Mouse (Mus musculus): ENCODE data around the gene Rusc2. TPM values are rescaled to one million over a fixed set of nuclear protein-coding genes. Genes with fewer than 3 reads are reported as not detected.

The Rusc2 gene
- total and polyA plus RNA-seq, 3 experiments: 2.4 to 7.3 TPM; not detected in 1

- Histone ChIP-seq H3K79me2 (ENCODE audit: control insufficient read depth, insufficient read depth, low read length, poor library complexity) (no peaks in the 10 kb centered on the region), H3K9ac (ENCODE audit: control insufficient read depth, low read depth, low read length, poor library complexity, severe bottlenecking) (no peak overlapping the region), H3K27ac (ENCODE audit: control insufficient read depth, low read depth, low read length) (no peak overlapping the region), H3K4me3 (ENCODE audit: control insufficient read depth in 1 of 2, insufficient read depth in 1 of 2, low read depth in 2 of 2, low read length in 2 of 2) (no peak overlapping the region), H3K36me3 (ENCODE audit: control insufficient read depth in 1 of 2, insufficient read depth in 2 of 2, low read length in 2 of 2) (no peaks in the 10 kb centered on the region; a peak in 1 of 4 replicates), H3K4me1 (ENCODE audit: control insufficient read depth in 1 of 2, insufficient read depth in 2 of 2, low read length in 2 of 2) (no peaks in the 10 kb centered on the region), H3K27me3 (ENCODE audit: control insufficient read depth in 1 of 2, insufficient read depth in 2 of 2, low read length in 2 of 2) (no peaks in the 10 kb centered on the region), H3K9me3 (replicated peaks; ENCODE audit: insufficient read depth, low read length) (no peaks in the 10 kb centered on the region)
- DNase-seq (ENCODE audit: low read depth, low spot score): no peak
- TF ChIP-seq GATA1 (IDR thresholded peaks at IDR 0.05; ENCODE audit: low read depth, low read length) (no peak), HCFC1 (IDR thresholded peaks at IDR 0.05; ENCODE audit: low read depth, low read length) (no peak), JUND (IDR thresholded peaks at IDR 0.05; ENCODE audit: low read depth, low read length) (no peak), CTCF (IDR thresholded peaks at IDR 0.05 in 2 of 3, conservative IDR thresholded peaks at IDR 0.05 in 1 of 3; ENCODE audit: control insufficient read depth in 1 of 3, insufficient read depth in 1 of 3, low read depth in 2 of 3, low read length in 3 of 3, poor library complexity in 1 of 3, severe bottlenecking in 1 of 3) (no peak)
Observed at GRCm38 (mm10) chr4:43426487-43426886, 44.7 kb downstream of the Rusc2 start.

GRCm38 (mm10) chr4:43427501-43428179 lies 45.9 kb downstream of the Rusc2 start:
- Histone ChIP-seq H3K9ac (ENCODE audit: control insufficient read depth, low read depth, low read length, poor library complexity, severe bottlenecking) (no peak overlapping the region), H3K36me3 (ENCODE audit: control insufficient read depth in 1 of 2, insufficient read depth in 2 of 2, low read length in 2 of 2) (no peaks in the 10 kb centered on the region; a peak in 1 of 4 replicates), H3K27ac (ENCODE audit: control insufficient read depth, low read depth, low read length) (no peak overlapping the region), H3K4me1 (ENCODE audit: control insufficient read depth in 1 of 2, insufficient read depth in 2 of 2, low read length in 2 of 2) (no peaks in the 10 kb centered on the region), H3K79me2 (ENCODE audit: control insufficient read depth, insufficient read depth, low read length, poor library complexity) (no peaks in the 10 kb centered on the region), H3K4me3 (ENCODE audit: control insufficient read depth in 1 of 2, insufficient read depth in 1 of 2, low read depth in 2 of 2, low read length in 2 of 2) (no peak overlapping the region), H3K9me3 (replicated peaks; ENCODE audit: insufficient read depth, low read length) (no peaks in the 10 kb centered on the region), H3K27me3 (ENCODE audit: control insufficient read depth in 1 of 2, insufficient read depth in 2 of 2, low read length in 2 of 2) (no peaks in the 10 kb centered on the region)
- TF ChIP-seq TBP (IDR thresholded peaks at IDR 0.05; ENCODE audit: low read depth, low read length) (no peak), MYB (IDR thresholded peaks at IDR 0.05; ENCODE audit: low read depth, low read length) (no peak), USF1 (IDR thresholded peaks at IDR 0.05; ENCODE audit: low read depth, low read length) (no peak), ZC3H11A (IDR thresholded peaks at IDR 0.05; ENCODE audit: low read depth, low read length) (no peak), NELFE (IDR thresholded peaks at IDR 0.05; ENCODE audit: low read depth, low read length) (no peak), MAX (IDR thresholded peaks at IDR 0.05; ENCODE audit: low read length) (no peak), MEF2A (IDR thresholded peaks at IDR 0.05; ENCODE audit: extremely low read depth, insufficient replicate concordance, low read depth, low read length, poor library complexity, severe bottlenecking) (no peak), RAD21 (IDR thresholded peaks at IDR 0.05; ENCODE audit: low read depth, low read length) (no peak), KAT2A (conservative IDR thresholded peaks at IDR 0.05; ENCODE audit: low read depth, low read length) (no peak)
- no peak for DNase-seq (ENCODE audit: low read depth, low spot score)

- no peaks in the 10 kb centered on the region for H3K27me3 ChIP-seq (ENCODE audit: control insufficient read depth in 1 of 2, insufficient read depth in 2 of 2, low read length in 2 of 2)
- H3K9me3 ChIP-seq (replicated peaks; ENCODE audit: insufficient read depth, low read length): no peaks in the 10 kb centered on the region
Observed at GRCm38 (mm10) chr4:43428180-43428861, 46.5 kb downstream of the Rusc2 start.

More at GRCm38 (mm10) chr4:43428180-43428861, 46.5 kb downstream of the Rusc2 start:
- no peak for DNase-seq (ENCODE audit: low read depth, low spot score)
- no peak overlapping the region for H3K9ac ChIP-seq (ENCODE audit: control insufficient read depth, low read depth, low read length, poor library complexity, severe bottlenecking)
- no peaks in the 10 kb centered on the region for H3K4me1 ChIP-seq (ENCODE audit: control insufficient read depth in 1 of 2, insufficient read depth in 2 of 2, low read length in 2 of 2)
- no peak for TF ChIP-seq ZNF384 (IDR thresholded peaks at IDR 0.05; ENCODE audit: low read depth, low read length)
- TF ChIP-seq MEF2A (IDR thresholded peaks at IDR 0.05; ENCODE audit: extremely low read depth, insufficient replicate concordance, low read depth, low read length, poor library complexity, severe bottlenecking): no peak
- no peak for TF ChIP-seq MYB (IDR thresholded peaks at IDR 0.05; ENCODE audit: low read depth, low read length)
- no peak for TF ChIP-seq NRF1 (IDR thresholded peaks at IDR 0.05; ENCODE audit: insufficient read depth, low read depth, low read length, poor library complexity, severe bottlenecking)
- no peak for TF ChIP-seq TBP (IDR thresholded peaks at IDR 0.05; ENCODE audit: low read depth, low read length)
- no peak for TF ChIP-seq BHLHE40 (IDR thresholded peaks at IDR 0.05; ENCODE audit: borderline replicate concordance, low read depth, low read length)
- no peak for TF ChIP-seq MXI1 (IDR thresholded peaks at IDR 0.05; ENCODE audit: low read depth, low read length)
- TF ChIP-seq USF1 (IDR thresholded peaks at IDR 0.05; ENCODE audit: low read depth, low read length): no peak
- TF ChIP-seq POLR2AphosphoS5 (IDR thresholded peaks at IDR 0.05; ENCODE audit: borderline replicate concordance, low read depth, low read length): no peak
- no peak for TF ChIP-seq ZC3H11A (IDR thresholded peaks at IDR 0.05; ENCODE audit: low read depth, low read length)
- no peak for TF ChIP-seq MYC (IDR thresholded peaks at IDR 0.05; ENCODE audit: low read depth, low read length)
- no peaks in the 10 kb centered on the region; a peak in 1 of 4 replicates for H3K36me3 ChIP-seq (ENCODE audit: control insufficient read depth in 1 of 2, insufficient read depth in 2 of 2, low read length in 2 of 2)
- no peaks in the 10 kb centered on the region for H3K79me2 ChIP-seq (ENCODE audit: control insufficient read depth, insufficient read depth, low read length, poor library complexity)
- no peak overlapping the region for H3K4me3 ChIP-seq (ENCODE audit: control insufficient read depth in 1 of 2, insufficient read depth in 1 of 2, low read depth in 2 of 2, low read length in 2 of 2)
- no peak overlapping the region for H3K27ac ChIP-seq (ENCODE audit: control insufficient read depth, low read depth, low read length)

All from MEL (cell line).